Mouse (Mus musculus) lung, postnatal 0 days (tissue): Measurements from ENCODE around the gene Bphl. TPM values are rescaled to one million over a fixed set of nuclear protein-coding genes. Genes with fewer than 3 reads are reported as not detected.

Source experiments
- ATAC-seq: fragments of 200-750 bp; cut with Nextera tagmentation; 2 replicates; pipeline ENCODE4 v1.8.0; 2017; ENCODE audit warnings: moderate library complexity
- DNase-seq: peaks from one replicate; pipeline ENCODE4 v3.0.0-alpha.2; 2016; ENCODE audit warnings: low spot score
- H3K27ac ChIP-seq: fragments of 300-500 bp; sonication (generic); 2 replicates; pipeline ENCODE4 v1.5.1; 2014; ENCODE audit warnings: antibody characterized with exemption, mild to moderate bottlenecking, low read length, mixed read lengths
- H3K27me3 ChIP-seq: fragments of 300-500 bp; sonication (generic); replicated peaks from 2 replicates; pipeline ENCODE4 v1.6.1; 2014; ENCODE audit warnings: low read length, mixed read lengths; ENCODE audit not compliant: insufficient read depth
- H3K36me3 ChIP-seq: fragments of 300-500 bp; sonication (generic); 2 replicates; pipeline ENCODE4 v1.6.1; 2014; ENCODE audit warnings: low read length, mixed read lengths; ENCODE audit not compliant: insufficient read depth
- H3K4me1 ChIP-seq: fragments of 300-500 bp; sonication (generic); 2 replicates; pipeline ENCODE4 v1.6.1; 2014; ENCODE audit warnings: antibody characterized with exemption, low read depth, low read length, mixed read lengths; ENCODE audit not compliant: insufficient read depth
- H3K4me2 ChIP-seq: fragments of 300-500 bp; sonication (generic); replicated peaks from 2 replicates; pipeline ENCODE4 v1.6.1; 2014; ENCODE audit warnings: low read depth, mild to moderate bottlenecking, low read length, moderate library complexity, mixed read lengths
- H3K4me3 ChIP-seq: fragments of 300-500 bp; sonication (generic); 2 replicates; pipeline ENCODE4 v1.5.1; 2014; ENCODE audit warnings: low read depth, low read length
- H3K9ac ChIP-seq: fragments of 300-500 bp; sonication (generic); replicated peaks from 2 replicates; pipeline ENCODE4 v1.6.1; 2014; ENCODE audit warnings: low read depth, mild to moderate bottlenecking
- H3K9me3 ChIP-seq: fragments of 300-500 bp; sonication (generic); 2 replicates; pipeline ENCODE4 v1.6.1; 2016; ENCODE audit warnings: low read length, mixed read lengths
- CTCF ChIP-seq: IDR thresholded peaks from 2 replicates; pipeline ENCODE4 v1.5.1; 2016; ENCODE audit warnings: antibody characterized with exemption, mild to moderate bottlenecking
- EP300 ChIP-seq: IDR thresholded peaks from 2 replicates; pipeline ENCODE4 v1.6.1; 2016; ENCODE audit warnings: antibody characterized with exemption, mild to moderate bottlenecking, control low read depth
- WGBS: fragments of 180-500 bp; shearing (Covaris S2); extraction: QIAGEN DNeasy Blood & Tissue Kit; methylation state at CpG from one replicate; pipeline ENCODE4 v1.1.7; 2014; 5-methylcytosine and 5-hydroxymethylcytosine counted together
- polyA plus RNA-seq: library from polyadenylated mRNA; unstranded; fragments of >200 nt; fragmentation: Nextera tagmentation; extraction: Ambion mirVana; gene quantifications from 2 replicates; pipeline ENCODE4 v1.2.1, GENCODE M21; 2015

Gene Bphl
- polyA plus RNA-seq, 1 experiment from 2014 or later = 55.3 TPM

DNA sequence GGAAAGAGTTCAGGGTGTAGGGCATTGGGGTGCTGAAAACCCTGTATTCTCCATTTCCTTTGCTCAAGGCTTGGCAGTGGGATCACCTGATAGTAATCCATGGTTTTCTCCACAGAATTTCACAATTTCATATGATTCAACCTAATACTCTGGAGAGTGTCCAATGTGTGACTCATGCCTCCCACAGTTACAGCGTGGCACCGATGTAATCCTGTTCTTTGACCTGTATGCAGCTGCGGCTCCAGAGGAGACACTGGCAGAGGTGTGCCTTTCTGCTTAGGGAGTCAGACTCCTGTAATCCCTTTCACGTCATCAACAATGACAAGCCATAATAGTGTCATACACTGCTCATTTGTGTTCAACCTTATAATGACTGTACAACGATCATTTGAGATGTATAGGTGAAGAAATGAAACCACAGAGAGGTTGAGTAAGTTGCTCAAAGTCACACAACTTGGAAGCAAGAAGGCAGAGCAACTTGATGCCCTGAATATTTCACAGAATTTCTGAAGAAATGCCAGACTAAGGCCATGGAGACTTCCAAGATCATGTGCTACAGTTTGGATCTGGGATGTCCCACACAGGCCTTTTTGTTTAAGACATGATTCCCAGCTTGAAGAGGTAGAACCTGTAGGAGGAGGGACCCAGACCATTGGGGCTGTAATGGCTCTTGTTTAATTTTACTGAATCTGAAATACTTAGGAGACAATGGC lies 75.1 kb downstream of the Bphl start:
- WGBS = 62% methylated on average over 5 of the region's 5 CpGs
- peak; percentile 64 for DNase-seq
- no peak overlapping the region for H3K4me2 ChIP-seq

DNA sequence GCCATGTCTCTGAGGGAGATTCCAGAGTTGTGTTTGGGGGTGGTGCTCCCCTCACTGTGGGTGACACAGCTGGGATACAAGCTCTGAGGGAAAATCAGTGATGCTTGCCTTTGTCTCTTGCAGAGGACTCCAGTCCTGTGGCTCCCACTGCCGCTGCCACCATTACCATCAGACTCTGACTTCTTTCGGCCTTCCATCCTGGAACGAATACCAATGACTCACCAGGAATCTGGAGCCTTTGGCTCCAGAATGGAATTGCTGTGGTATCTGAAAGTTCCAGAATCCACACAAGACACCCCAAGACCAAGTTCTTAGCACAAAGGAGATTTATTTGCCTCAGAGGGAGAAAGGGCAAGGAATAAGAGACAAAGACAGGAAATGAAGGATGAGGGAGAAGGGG lies 75.7 kb downstream of the Bphl start:
- Histone ChIP-seq H3K27ac (no peak overlapping the region), H3K4me1 (no peaks in the 10 kb centered on the region), H3K4me2 (no peak overlapping the region), H3K9ac (no peak overlapping the region), H3K9me3 (no peaks in the 10 kb centered on the region), H3K4me3 (no peak overlapping the region), H3K27me3 (no peaks in the 10 kb centered on the region), H3K36me3 (no peaks in the 10 kb centered on the region)
- 80% methylated on average over 3 of the region's 3 CpGs for WGBS
- TF ChIP-seq CTCF = no peak
- TF ChIP-seq EP300 = no peak
- DNase-seq = no peak
- no peak for ATAC-seq

More for the DNA sequence above, 75.1 kb downstream of the Bphl start:
- 0 out of 2 replicates have a peak, but pooled peaks have one; percentile 22 for TF ChIP-seq EP300
- TF ChIP-seq CTCF = no peak
- Histone ChIP-seq H3K27me3 (no peaks in the 10 kb centered on the region), H3K36me3 (no peaks in the 10 kb centered on the region), H3K9ac (no peak overlapping the region), H3K9me3 (no peaks in the 10 kb centered on the region), H3K4me1 (no peaks in the 10 kb centered on the region), H3K4me3 (no peak overlapping the region), H3K27ac (no peak overlapping the region)
- peak; percentile 55 for ATAC-seq

GRCm38 (mm10) chr13:34114654-34115053 lies 77.3 kb downstream of the Bphl start:
- no peak for ATAC-seq
- no peaks in the 10 kb centered on the region for H3K27me3 ChIP-seq
- H3K4me1 ChIP-seq = no peaks in the 10 kb centered on the region
- H3K9ac ChIP-seq = no peak overlapping the region
- H3K9me3 ChIP-seq = no peaks in the 10 kb centered on the region
- TF ChIP-seq CTCF (no peak), EP300 (no peak)
- WGBS = 82% methylated on average over 4 of the region's 4 CpGs
- no peak for DNase-seq
- no peak overlapping the region for H3K4me2 ChIP-seq
- no peak overlapping the region for H3K4me3 ChIP-seq
- no peak overlapping the region for H3K27ac ChIP-seq
- H3K36me3 ChIP-seq = no peaks in the 10 kb centered on the region

DNA sequence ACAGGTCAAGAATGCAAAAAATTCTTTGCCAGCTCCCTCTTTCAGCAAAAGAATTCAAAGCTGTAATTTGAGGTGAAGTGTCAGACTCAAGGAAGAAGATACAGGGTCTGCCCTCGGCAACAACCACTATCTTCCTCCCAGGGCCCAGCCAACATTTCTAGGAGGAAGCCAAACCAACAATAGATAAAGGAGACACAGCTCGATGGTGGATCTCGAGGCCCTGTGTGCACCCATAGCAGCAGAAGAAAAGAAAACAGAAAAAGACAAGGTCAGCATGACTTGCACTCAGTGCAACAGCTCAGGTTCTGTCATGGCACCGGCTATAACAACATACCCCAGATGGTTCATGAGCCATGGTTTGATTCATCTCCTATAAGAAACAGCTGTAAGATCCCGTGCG lies 79.1 kb downstream of the Bphl start:
- WGBS = 67% methylated on average over 6 of the region's 6 CpGs
- Histone ChIP-seq H3K9me3 (no peaks in the 10 kb centered on the region), H3K9ac (no peak overlapping the region), H3K36me3 (no peaks in the 10 kb centered on the region), H3K4me3 (no peak overlapping the region), H3K27me3 (no peaks in the 10 kb centered on the region), H3K4me1 (no peaks in the 10 kb centered on the region), H3K27ac (no peak overlapping the region), H3K4me2 (no peak overlapping the region)
- no peak for DNase-seq
- no peak for ATAC-seq
- TF ChIP-seq CTCF (no peak), EP300 (no peak)

DNA sequence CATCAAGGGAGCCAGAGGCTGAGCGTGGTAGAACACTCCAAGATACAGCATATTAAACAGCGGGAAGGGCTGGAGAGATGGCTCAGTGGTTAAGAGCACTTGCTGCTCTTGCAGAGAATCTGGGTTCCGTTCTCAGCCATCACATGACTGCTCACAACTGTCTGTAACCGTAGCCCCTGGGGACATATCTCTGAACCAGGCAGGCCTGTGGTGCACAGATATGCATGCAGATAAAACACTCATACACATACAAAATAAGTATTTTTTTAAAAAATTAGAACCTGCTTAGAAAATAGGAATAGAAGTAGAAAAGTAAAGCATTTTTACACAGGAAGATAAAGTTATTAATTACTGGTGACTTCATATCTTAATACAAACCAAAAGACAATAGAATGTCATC lies 81.4 kb downstream of the Bphl start:
- H3K9ac ChIP-seq = no peak overlapping the region
- TF ChIP-seq CTCF (no peak), EP300 (no peak)
- H3K9me3 ChIP-seq = no peaks in the 10 kb centered on the region
- no peaks in the 10 kb centered on the region for H3K4me1 ChIP-seq
- no peak for ATAC-seq
- H3K4me3 ChIP-seq = no peak overlapping the region
- no peak overlapping the region for H3K27ac ChIP-seq
- H3K36me3 ChIP-seq = no peaks in the 10 kb centered on the region
- no peak for DNase-seq
- WGBS = 62% methylated on average over 4 of the region's 4 CpGs
- H3K27me3 ChIP-seq = no peaks in the 10 kb centered on the region
- H3K4me2 ChIP-seq = no peak overlapping the region

- TF ChIP-seq EP300 (no peak), CTCF (no peak)
- 26% methylated on average over 4 of the region's 4 CpGs for WGBS
These were observed 82.0 kb downstream of the Bphl start for GRCm38 (mm10) chr13:34119406-34119805.

More at GRCm38 (mm10) chr13:34119406-34119805, 82.0 kb downstream of the Bphl start:
- Histone ChIP-seq H3K9ac (no peak overlapping the region), H3K27ac (no peak overlapping the region), H3K4me3 (no peak overlapping the region), H3K36me3 (no peaks in the 10 kb centered on the region), H3K27me3 (no peaks in the 10 kb centered on the region), H3K4me1 (no peaks in the 10 kb centered on the region), H3K4me2 (no peak overlapping the region), H3K9me3 (no peaks in the 10 kb centered on the region)
- no peak for ATAC-seq
- DNase-seq = no peak
